Mouse (Mus musculus) testis, postnatal 10 days (tissue): ENCODE results near the gene Tspan14.

Source experiments
- DNase-seq: peaks from one replicate; pipeline ENCODE4 v3.0.0; 2021; ENCODE audit warnings: low spot score

The Tspan14 gene

GRCm38 (mm10) chr14:40952301-40952700, 14.3 kb downstream of the Tspan14 start:
- DNase-seq = no peak

GRCm38 (mm10) chr14:40949730-40950614, 16.6 kb downstream of the Tspan14 start:
- DNase-seq = no peak

GRCm38 (mm10) chr14:40949047-40949446, 17.6 kb downstream of the Tspan14 start:
- no peak for DNase-seq

GRCm38 (mm10) chr14:40948522-40948921, 18.1 kb downstream of the Tspan14 start:
- no peak for DNase-seq

GRCm38 (mm10) chr14:40947431-40948394, 18.9 kb downstream of the Tspan14 start:
- DNase-seq = no peak

- DNase-seq = no peak
Measured at GRCm38 (mm10) chr14:40943802-40944201, 22.8 kb downstream of the Tspan14 start.

- no peak for DNase-seq
Measured at GRCm38 (mm10) chr14:40942429-40942828, 24.2 kb downstream of the Tspan14 start.

- DNase-seq = no peak
Measured at GRCm38 (mm10) chr14:40938380-40938987, 28.1 kb downstream of the Tspan14 start.

GRCm38 (mm10) chr14:40937052-40937451, 29.6 kb downstream of the Tspan14 start:
- no peak for DNase-seq

- no peak for DNase-seq
Measured at GRCm38 (mm10) chr14:40935481-40935880, 31.1 kb downstream of the Tspan14 start.

- no peak for DNase-seq
Measured at GRCm38 (mm10) chr14:40935054-40935453, 31.6 kb downstream of the Tspan14 start.

- no peak for DNase-seq
Measured at GRCm38 (mm10) chr14:40933328-40933727, 33.3 kb downstream of the Tspan14 start.

- DNase-seq = no peak
Measured at GRCm38 (mm10) chr14:40932225-40932624, 34.4 kb downstream of the Tspan14 start.

GRCm38 (mm10) chr14:40931115-40931829, 35.3 kb downstream of the Tspan14 start:
- no peak for DNase-seq

- no peak for DNase-seq
Measured at GRCm38 (mm10) chr14:40929943-40930342, 36.7 kb downstream of the Tspan14 start.

GRCm38 (mm10) chr14:40928897-40929296, 37.7 kb downstream of the Tspan14 start:
- no peak for DNase-seq

GRCm38 (mm10) chr14:40927041-40927440, 39.6 kb downstream of the Tspan14 start:
- no peak for DNase-seq

- no peak for DNase-seq
Measured at GRCm38 (mm10) chr14:40924378-40925113, 42.1 kb downstream of the Tspan14 start.

GRCm38 (mm10) chr14:40921241-40921640, 45.4 kb downstream of the Tspan14 start:
- DNase-seq = no peak

GRCm38 (mm10) chr14:40919521-40919920, 47.1 kb downstream of the Tspan14 start:
- no peak for DNase-seq

- DNase-seq = no peak
Measured at GRCm38 (mm10) chr14:40918477-40918876, 48.1 kb downstream of the Tspan14 start.
